Mouse (Mus musculus) thymus, postnatal 25 days (tissue): Measurements from ENCODE around the gene Mark2.
A peak's percentile ranks its signal among the peaks of the same experiment; 100 is the strongest.

Experiments
- DNase-seq: peaks from one replicate; pipeline ENCODE4 v3.0.0; 2022

The Mark2 gene

GRCm38 (mm10) chr19:7291958-7292709 lies 49.5 kb downstream of the Mark2 start:
- no peak for DNase-seq

GRCm38 (mm10) chr19:7289767-7290166 lies 51.9 kb downstream of the Mark2 start:
- no peak for DNase-seq

GRCm38 (mm10) chr19:7288288-7288687 lies 53.4 kb downstream of the Mark2 start:
- DNase-seq: no peak

GRCm38 (mm10) chr19:7286563-7287315 lies 54.9 kb downstream of the Mark2 start:
- DNase-seq: no peak

GRCm38 (mm10) chr19:7280557-7281330 lies 60.9 kb downstream of the Mark2 start:
- DNase-seq: no peak

- DNase-seq: peak; percentile 71
Measured at GRCm38 (mm10) chr19:7279114-7279513, 62.5 kb downstream of the Mark2 start.

- no peak for DNase-seq
Measured at GRCm38 (mm10) chr19:7278200-7278906, 63.3 kb downstream of the Mark2 start.

GRCm38 (mm10) chr19:7276796-7277195 lies 64.9 kb downstream of the Mark2 start:
- DNase-seq: no peak

- DNase-seq: no peak
Measured at GRCm38 (mm10) chr19:7276053-7276659, 65.5 kb downstream of the Mark2 start.

- DNase-seq: no peak
Measured at GRCm38 (mm10) chr19:7275131-7275789, 66.4 kb downstream of the Mark2 start.

- DNase-seq: peak; percentile 42
Measured at GRCm38 (mm10) chr19:7274326-7274990, 67.2 kb downstream of the Mark2 start.

- DNase-seq: no peak
Measured at GRCm38 (mm10) chr19:7273486-7273885, 68.2 kb downstream of the Mark2 start.

GRCm38 (mm10) chr19:7269290-7270044 lies 72.2 kb downstream of the Mark2 start:
- no peak for DNase-seq

GRCm38 (mm10) chr19:7268722-7269090 lies 73.0 kb downstream of the Mark2 start:
- DNase-seq: peak; percentile 92

- peak; percentile 92 for DNase-seq
Measured at GRCm38 (mm10) chr19:7267781-7268721, 73.6 kb downstream of the Mark2 start.

GRCm38 (mm10) chr19:7267091-7267741 lies 74.4 kb downstream of the Mark2 start, which contains the start of gene Rcor2:
TSS of gene Rcor2 (plus strand) at chr19:7267325.
- peak; percentile 50 for DNase-seq

GRCm38 (mm10) chr19:7266421-7266831 lies 75.2 kb downstream of the Mark2 start:
- DNase-seq: no peak

- no peak for DNase-seq
Measured at GRCm38 (mm10) chr19:7265478-7266191, 76.0 kb downstream of the Mark2 start.
